ENCODE assay signal across 12 mouse cellular contexts in the genomic region with DNA sequence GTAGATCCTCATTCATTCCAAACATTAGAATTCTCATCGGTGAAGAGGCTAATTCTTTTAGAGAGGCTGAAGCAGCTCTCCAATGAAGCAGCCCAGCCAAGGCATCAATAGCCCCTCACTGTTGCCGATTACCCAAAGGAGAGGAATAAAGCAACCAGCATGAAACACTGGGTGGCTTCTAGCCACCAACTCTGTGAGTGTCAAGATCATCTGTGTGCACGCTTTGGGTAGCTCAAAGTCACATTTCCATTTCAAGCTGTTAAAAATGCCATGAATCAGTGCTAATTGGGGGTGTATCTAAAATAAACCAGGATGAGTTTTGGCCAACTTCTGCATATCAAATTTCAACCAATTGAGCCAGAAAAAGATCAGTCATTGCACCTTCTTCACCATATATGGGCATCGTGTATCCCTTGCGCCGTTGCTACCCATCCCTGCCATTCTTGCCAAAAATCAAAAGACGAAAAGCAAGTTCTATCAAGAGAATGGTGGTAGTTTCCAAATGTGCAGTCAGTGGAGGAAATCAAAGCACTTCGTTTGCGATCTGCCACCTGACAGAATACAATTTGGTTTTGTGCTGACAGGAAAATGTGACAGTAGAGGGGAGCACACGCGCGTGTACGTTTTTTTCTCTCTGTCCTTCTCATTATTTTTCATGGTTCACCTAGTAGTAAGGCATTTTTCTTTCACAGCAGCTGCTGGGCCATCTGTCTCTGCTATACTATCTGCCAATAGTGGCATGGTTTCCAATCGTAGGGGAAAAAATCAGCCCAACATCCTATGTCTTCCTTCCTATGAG.
DNase-seq lines count a peak whose midpoint lies in the region; ATAC-seq and TF ChIP-seq lines count a peak whose summit lies in the region.
"Had no signal": no experiment of that assay in that cellular context is flagged by ENCODE, and none has a peak within 500 bp of the region (broad histone marks: within the 10 kb centered on the region; RNA-seq: fewer than 3 reads in every experiment).

No protein-coding gene starts in this region.

- intact Hi-C loops in left cerebral cortex, postnatal 25 days (cut with DNase I), result loop anchor here (5.0 kb wide), 1 partner anchor 215 kb away; a partner anchor contains a TSS

- DNase-seq in brain, adult 2 months (ENCODE audit: low read depth, low spot score), result peak; percentile 91
- DNase-seq in cerebellum, postnatal 36 days, result peak; percentile 59 to 60
- peak; percentile 54 to 72 for DNase-seq in left cerebral cortex, postnatal 25 days (ENCODE audit: low spot score in 2 of 2)
- DNase-seq in kidney, adult 8-10 months, result no peak
- no peak for DNase-seq in kidney, postnatal 10 days
- DNase-seq: heart, adult 11 months; heart, postnatal 36 days; lung, postnatal 36 days had no signal

- no peak for TF ChIP-seq CTCF in intestine, postnatal 0 days (IDR thresholded peaks at IDR 0.05; ENCODE audit: low read depth)

- no peaks in the 10 kb centered on the region for H3K36me3 ChIP-seq in forebrain, embryonic 13.5 days (ENCODE audit: poor library complexity, severe bottlenecking)
- no peaks in the 10 kb centered on the region for H3K36me3 ChIP-seq in forebrain, embryonic 12.5 days (replicated peaks)
- no peaks in the 10 kb centered on the region for H3K36me3 ChIP-seq in intestine, postnatal 0 days (ENCODE audit: control insufficient read depth, insufficient read depth)
- H3K36me3 ChIP-seq: liver, embryonic 12.5 days had no signal

- H3K27ac ChIP-seq in forebrain, embryonic 13.5 days, result no peak overlapping the region
- H3K27ac ChIP-seq in forebrain, embryonic 12.5 days, result no peak overlapping the region
- H3K27ac ChIP-seq in intestine, postnatal 0 days (ENCODE audit: low read depth, low read length), result no peak overlapping the region
- H3K27ac ChIP-seq: liver, embryonic 12.5 days had no signal

- H3K27me3 ChIP-seq in forebrain, embryonic 13.5 days, result no peaks in the 10 kb centered on the region
- no peaks in the 10 kb centered on the region for H3K27me3 ChIP-seq in forebrain, embryonic 12.5 days
- no peaks in the 10 kb centered on the region for H3K27me3 ChIP-seq in intestine, postnatal 0 days (replicated peaks; ENCODE audit: control insufficient read depth, insufficient read depth, low read length)
- H3K27me3 ChIP-seq: liver, embryonic 12.5 days had no signal

- no peak overlapping the region for H3K9ac ChIP-seq in forebrain, embryonic 13.5 days
- no peak overlapping the region for H3K9ac ChIP-seq in forebrain, embryonic 12.5 days
- no peak overlapping the region for H3K9ac ChIP-seq in intestine, postnatal 0 days (ENCODE audit: low read depth, low read length)
- H3K9ac ChIP-seq: liver, embryonic 12.5 days had no signal

- H3K4me2 ChIP-seq in forebrain, embryonic 13.5 days, result no peak overlapping the region
- no peak overlapping the region for H3K4me2 ChIP-seq in forebrain, embryonic 12.5 days
- no peak overlapping the region for H3K4me2 ChIP-seq in intestine, postnatal 0 days (replicated peaks; ENCODE audit: low read depth)
- H3K4me2 ChIP-seq: liver, embryonic 12.5 days had no signal

- H3K9me3 ChIP-seq in forebrain, embryonic 13.5 days (replicated peaks), result no peaks in the 10 kb centered on the region
- H3K9me3 ChIP-seq in forebrain, embryonic 12.5 days, result no peaks in the 10 kb centered on the region
- no peaks in the 10 kb centered on the region for H3K9me3 ChIP-seq in intestine, postnatal 0 days (ENCODE audit: control insufficient read depth)
- H3K9me3 ChIP-seq: liver, embryonic 12.5 days had no signal

- 69% methylated on average over 14 of the region's 14 CpGs for WGBS in forebrain, embryonic 13.5 days
- WGBS in forebrain, embryonic 12.5 days, result 83% methylated on average over 14 of the region's 14 CpGs
- WGBS in intestine, postnatal 0 days, result 90% methylated on average over 14 of the region's 14 CpGs

- H3K4me1 ChIP-seq in forebrain, embryonic 13.5 days, result no peaks in the 10 kb centered on the region
- no peaks in the 10 kb centered on the region for H3K4me1 ChIP-seq in forebrain, embryonic 12.5 days
- H3K4me1 ChIP-seq in intestine, postnatal 0 days (replicated peaks; ENCODE audit: control insufficient read depth, insufficient read depth, low read length), result no peaks in the 10 kb centered on the region
- H3K4me1 ChIP-seq: liver, embryonic 12.5 days had no signal

- H3K4me3 ChIP-seq in forebrain, embryonic 13.5 days, result no peak overlapping the region
- no peak overlapping the region for H3K4me3 ChIP-seq in forebrain, embryonic 12.5 days (replicated peaks)
- no peak overlapping the region for H3K4me3 ChIP-seq in intestine, postnatal 0 days (ENCODE audit: low read depth, low read length)
- H3K4me3 ChIP-seq: liver, embryonic 12.5 days had no signal

- peak; percentile 85 for ATAC-seq in forebrain, embryonic 13.5 days
- ATAC-seq in forebrain, embryonic 12.5 days (ENCODE audit: low FRiP score), result no peak; the same call in 1 of the 2 replicates
- no peak for ATAC-seq in intestine, postnatal 0 days
- ATAC-seq: liver, embryonic 12.5 days had no signal

Comparison
In these comparisons a context has a peak if more than half of its experiments do, and no peak if none do; other contexts are left out.
1. DNase-seq: peak in brain, adult 2 months (single experiment), cerebellum, postnatal 36 days (2 of 2) and left cerebral cortex, postnatal 25 days (2 of 2); none in kidney, adult 8-10 months (0 of 2) and kidney, postnatal 10 days (single experiment).